Mouse (Mus musculus) ZHBTc4 (cell line): Measurements from ENCODE around the gene Foxl1.

Source experiments
- DNase-seq: peaks from one replicate; pipeline ENCODE4 v3.0.0-alpha.2; 2011; ENCODE audit warnings: low read depth, low spot score

The Foxl1 gene

GRCm38 (mm10) chr8:121170116-121170515 lies 42.4 kb downstream of the Foxl1 start:
- no peak for DNase-seq

GRCm38 (mm10) chr8:121170626-121171552 lies 43.1 kb downstream of the Foxl1 start:
- DNase-seq, result no peak

GRCm38 (mm10) chr8:121172567-121172966 lies 44.8 kb downstream of the Foxl1 start:
- DNase-seq, result no peak

GRCm38 (mm10) chr8:121174178-121174577 lies 46.4 kb downstream of the Foxl1 start:
- peak; percentile 89 for DNase-seq

GRCm38 (mm10) chr8:121174721-121175539 lies 47.2 kb downstream of the Foxl1 start:
- DNase-seq, result peak; percentile 35

- no peak for DNase-seq
Observed at GRCm38 (mm10) chr8:121175540-121176090, 47.9 kb downstream of the Foxl1 start.

GRCm38 (mm10) chr8:121176291-121176690 lies 48.6 kb downstream of the Foxl1 start:
- peak; percentile 24 for DNase-seq
